Mouse (Mus musculus) limb, embryonic 15.5 days (tissue): ENCODE measurements around the gene Mgll. TPM values are rescaled to one million over a fixed set of nuclear protein-coding genes. Genes with fewer than 3 reads are reported as not detected.

Experiments used
- ATAC-seq: fragments of 200-750 bp; cut with Nextera tagmentation; 2 replicates; pipeline ENCODE4 v1.8.0; 2017; ENCODE audit warnings: low read depth, moderate TSS enrichment; ENCODE audit not compliant: insufficient number of reproducible peaks, low FRiP score, low TSS enrichment
- H3K27ac ChIP-seq: fragments of 300-500 bp; sonication (generic); 2 replicates; pipeline ENCODE4 v1.5.1; 2015; ENCODE audit warnings: moderate library complexity, mild to moderate bottlenecking, inconsistent platforms
- H3K27me3 ChIP-seq: fragments of 300-500 bp; sonication (generic); 2 replicates; pipeline ENCODE4 v1.6.1; 2015; ENCODE audit warnings: inconsistent platforms
- H3K36me3 ChIP-seq: fragments of 300-500 bp; sonication (generic); 2 replicates; pipeline ENCODE4 v1.6.1; 2015; ENCODE audit warnings: inconsistent platforms
- H3K4me1 ChIP-seq: fragments of 300-500 bp; sonication (generic); 2 replicates; pipeline ENCODE4 v1.6.1; 2015; ENCODE audit warnings: inconsistent platforms
- H3K4me2 ChIP-seq: fragments of 300-500 bp; sonication (generic); 2 replicates; pipeline ENCODE4 v1.6.1; 2015; ENCODE audit warnings: mild to moderate bottlenecking, inconsistent platforms
- H3K4me3 ChIP-seq: fragments of 300-500 bp; sonication (generic); 2 replicates; pipeline ENCODE4 v1.5.1; 2015; ENCODE audit warnings: mild to moderate bottlenecking, inconsistent platforms
- H3K9ac ChIP-seq: fragments of 300-500 bp; sonication (generic); 2 replicates; pipeline ENCODE4 v1.6.1; 2015; ENCODE audit warnings: inconsistent platforms
- H3K9me3 ChIP-seq: fragments of 300-500 bp; sonication (generic); 2 replicates; pipeline ENCODE4 v1.6.1; 2016; ENCODE audit warnings: inconsistent platforms
- WGBS: fragments of 180-500 bp; shearing (Covaris S2); methylation state at CpG from one replicate; pipeline ENCODE4 v1.1.7; 2015; 5-methylcytosine and 5-hydroxymethylcytosine counted together
- polyA plus RNA-seq: library from polyadenylated mRNA; unstranded; fragments of >200 nt; fragmentation: Nextera tagmentation; extraction: Ambion mirVana; gene quantifications from 2 replicates; pipeline ENCODE4 v1.2.1, GENCODE M21; 2015

Mgll gene
- polyA plus RNA-seq, 1 experiment from 2014 or later = 21.9 TPM

DNA sequence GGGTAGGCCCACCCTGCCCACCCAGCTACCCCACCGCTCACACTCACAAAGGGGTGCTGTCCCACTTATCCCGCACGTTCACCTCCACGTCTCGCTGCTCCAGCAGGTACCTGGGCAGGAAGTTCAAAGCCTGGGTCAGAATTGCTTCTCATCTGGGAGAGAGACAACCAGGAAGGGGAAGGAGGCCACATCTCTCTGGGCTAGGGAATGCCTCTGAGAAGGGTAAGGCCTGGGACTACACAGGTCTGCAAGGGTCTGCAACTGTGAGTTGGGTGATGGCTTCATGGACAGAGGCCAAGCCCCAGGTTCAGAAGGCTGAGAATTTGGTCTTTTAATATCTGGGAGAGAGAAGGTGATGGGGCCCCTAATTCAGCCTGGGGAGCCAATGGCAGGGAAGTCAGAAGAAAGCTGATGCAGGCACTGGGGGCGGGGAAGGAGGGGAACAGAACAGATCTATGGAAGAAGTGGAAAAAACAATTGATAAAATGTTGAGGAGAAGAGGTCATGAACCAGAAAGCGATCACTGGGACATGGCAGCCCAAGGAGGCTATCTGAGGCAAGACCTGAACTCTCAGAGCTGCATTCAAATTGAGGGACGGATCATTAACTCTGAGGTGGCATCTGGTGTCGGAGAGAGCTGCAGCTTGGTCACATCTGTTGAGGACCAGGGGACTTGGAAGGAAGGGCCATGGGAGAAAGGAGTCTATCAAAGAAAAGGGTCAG lies 116.7 kb downstream of the Mgll start:
- Histone ChIP-seq H3K27ac (peak overlapping the region; percentile 90), H3K4me2 (peak overlapping the region; percentile 90), H3K27me3 (no peaks in the 10 kb centered on the region), H3K9ac (peak overlapping the region; percentile 76), H3K9me3 (no peaks in the 10 kb centered on the region), H3K4me1 (peaks cover 23% of the 10 kb centered on the region), H3K36me3 (peaks cover 43% of the 10 kb centered on the region), H3K4me3 (peak overlapping the region; percentile 89)
- no peak for ATAC-seq
- WGBS = 59% methylated on average over 9 of the region's 9 CpGs

DNA sequence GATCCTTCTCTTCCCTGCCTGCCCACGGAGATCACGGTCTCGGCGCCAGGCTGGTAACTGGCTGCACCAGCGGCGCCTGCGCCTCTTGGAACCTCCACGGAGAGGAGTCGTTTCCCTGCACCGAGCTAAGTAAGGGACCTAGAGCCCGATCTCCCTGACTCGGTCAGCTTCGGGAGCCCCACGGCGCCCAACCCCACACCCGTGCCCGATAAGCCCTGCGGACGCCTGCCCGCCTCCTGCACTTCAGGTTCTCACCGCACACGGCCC lies 117.2 kb downstream of the Mgll start:
- 0 out of 2 replicates have a peak, but pooled peaks have one; percentile 1 for ATAC-seq
- Histone ChIP-seq H3K9me3 (no peaks in the 10 kb centered on the region), H3K36me3 (peaks cover 38% of the 10 kb centered on the region), H3K9ac (peak overlapping the region; percentile 76), H3K27ac (peak overlapping the region; percentile 90), H3K4me3 (peak overlapping the region; percentile 89), H3K27me3 (no peaks in the 10 kb centered on the region), H3K4me2 (peak overlapping the region; percentile 90), H3K4me1 (peaks cover 23% of the 10 kb centered on the region)
- 1% methylated on average over 22 of the region's 22 CpGs for WGBS

DNA sequence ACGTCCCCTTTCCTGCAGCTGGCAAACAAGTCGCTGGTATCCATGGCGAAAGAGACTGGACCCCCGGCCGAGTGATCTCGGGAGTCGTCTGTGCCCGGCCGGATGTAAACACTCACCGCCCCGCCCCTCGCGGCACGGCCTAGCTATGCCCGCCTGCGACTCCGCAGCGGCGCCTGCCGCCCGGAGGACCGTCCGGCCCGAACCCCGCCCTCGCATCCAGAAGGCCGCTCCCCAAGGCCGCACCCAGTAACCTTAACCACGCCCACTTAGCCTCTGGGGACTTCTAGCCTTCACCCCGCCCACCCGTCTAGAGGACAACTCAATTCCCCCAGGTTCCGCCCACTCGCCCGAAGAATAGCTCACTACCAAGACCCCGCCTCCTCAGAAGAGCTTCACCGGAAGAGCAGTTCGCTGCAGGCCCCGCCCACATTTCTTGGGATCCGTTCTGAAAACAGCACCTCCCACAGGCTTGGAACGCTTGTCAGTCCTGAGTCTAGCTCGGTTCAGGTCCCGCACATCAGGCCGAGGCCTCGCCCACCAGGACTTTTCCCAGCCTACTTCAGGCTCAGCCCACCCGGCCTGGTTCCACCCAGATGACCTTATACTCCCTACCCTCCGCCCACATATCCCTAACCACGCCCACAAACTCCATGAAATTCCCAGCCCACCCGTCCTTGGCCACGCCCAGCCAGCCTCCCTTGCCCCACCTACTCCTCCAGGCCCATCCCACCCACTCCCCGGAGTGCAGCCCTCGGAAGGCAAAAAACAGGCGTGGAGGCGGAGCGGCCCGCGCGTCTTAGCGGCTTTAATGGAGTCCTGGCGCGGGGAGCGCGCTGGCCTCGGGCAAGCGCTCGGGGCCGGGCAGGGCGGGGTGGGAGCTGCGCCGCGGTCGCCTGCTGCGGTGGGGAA lies 117.8 kb downstream of the Mgll start, which contains the start of gene Abtb1:
Gene Abtb1 (minus strand): TSS at position 204 of the 909 bp plus-strand sequence.
- ATAC-seq = peak; percentile 99
- Histone ChIP-seq H3K4me3 (peak within 1 kb of the TSS; percentile 89), H3K4me2 (peak within 1 kb of the TSS; percentile 90), H3K4me1 (peaks cover 23% of the 10 kb centered on the region), H3K27ac (peak within 1 kb of the TSS; percentile 90), H3K27me3 (no peaks in the 10 kb centered on the region), H3K36me3 (peaks cover 34% of the 10 kb centered on the region), H3K9ac (peak within 1 kb of the TSS; percentile 76), H3K9me3 (no peaks in the 10 kb centered on the region)
- 1% methylated on average over 72 of the region's 72 CpGs for WGBS

DNA sequence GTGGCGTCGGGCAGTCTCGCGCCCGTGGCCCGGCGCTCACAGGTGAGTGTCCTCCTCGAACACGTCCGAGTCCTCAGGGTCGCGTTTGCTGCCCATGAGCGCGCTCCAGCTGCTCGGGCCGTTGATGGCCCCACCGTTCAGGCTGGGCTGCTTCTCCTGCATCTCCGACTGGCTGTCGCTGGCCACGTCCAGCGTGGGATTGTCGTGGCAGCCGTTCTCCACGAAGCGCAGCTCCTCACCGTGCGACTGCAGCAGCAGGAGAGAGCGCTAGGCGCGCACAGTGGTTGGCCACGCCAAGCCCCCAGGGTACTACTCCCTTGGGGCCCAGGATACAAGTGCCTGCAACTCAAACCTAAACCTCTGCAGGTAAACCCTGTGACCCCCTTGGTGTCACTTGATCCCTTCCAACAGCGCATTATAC lies 118.5 kb downstream of the Mgll start:
- peaks cover 23% of the 10 kb centered on the region for H3K4me1 ChIP-seq
- H3K27ac ChIP-seq = peak overlapping the region; percentile 90
- H3K36me3 ChIP-seq = peaks cover 31% of the 10 kb centered on the region
- H3K4me2 ChIP-seq = peak overlapping the region; percentile 90
- peak overlapping the region; percentile 73 for H3K9ac ChIP-seq
- peak overlapping the region; percentile 89 for H3K4me3 ChIP-seq
- WGBS = 0% methylated on average over 32 of the region's 32 CpGs
- no peaks in the 10 kb centered on the region for H3K27me3 ChIP-seq
- H3K9me3 ChIP-seq = no peaks in the 10 kb centered on the region
- no peak for ATAC-seq

DNA sequence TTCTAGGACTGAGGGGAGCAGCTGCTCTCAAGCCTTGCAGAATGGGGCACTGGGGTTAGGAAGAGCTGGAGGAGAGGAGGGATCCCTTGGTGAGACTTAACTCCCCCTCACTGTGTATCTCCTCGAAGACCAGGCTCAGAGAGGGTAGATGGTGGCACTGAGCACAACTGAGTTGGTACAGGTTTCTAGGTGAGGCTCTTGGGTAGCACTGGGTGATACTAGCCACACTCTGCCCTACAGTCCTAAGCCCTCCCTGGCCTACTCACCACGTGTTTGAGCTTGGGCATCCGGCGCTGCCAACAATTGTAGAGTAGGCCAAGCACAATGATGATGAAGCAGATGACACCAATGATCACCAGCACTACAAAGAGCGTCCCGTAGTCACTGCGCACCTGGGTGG lies 119.0 kb downstream of the Mgll start:
- H3K36me3 ChIP-seq = peaks cover 31% of the 10 kb centered on the region
- 76% methylated on average over 7 of the region's 7 CpGs for WGBS
- peak overlapping the region; percentile 90 for H3K4me2 ChIP-seq
- H3K4me1 ChIP-seq = peaks cover 23% of the 10 kb centered on the region
- no peaks in the 10 kb centered on the region for H3K27me3 ChIP-seq
- H3K4me3 ChIP-seq = peak overlapping the region; percentile 89
- H3K9ac ChIP-seq = peak overlapping the region; percentile 73; the same call in 1 of the 2 replicates
- peak overlapping the region; percentile 90; the same call in 1 of the 2 replicates for H3K27ac ChIP-seq
- no peaks in the 10 kb centered on the region for H3K9me3 ChIP-seq
- no peak for ATAC-seq

DNA sequence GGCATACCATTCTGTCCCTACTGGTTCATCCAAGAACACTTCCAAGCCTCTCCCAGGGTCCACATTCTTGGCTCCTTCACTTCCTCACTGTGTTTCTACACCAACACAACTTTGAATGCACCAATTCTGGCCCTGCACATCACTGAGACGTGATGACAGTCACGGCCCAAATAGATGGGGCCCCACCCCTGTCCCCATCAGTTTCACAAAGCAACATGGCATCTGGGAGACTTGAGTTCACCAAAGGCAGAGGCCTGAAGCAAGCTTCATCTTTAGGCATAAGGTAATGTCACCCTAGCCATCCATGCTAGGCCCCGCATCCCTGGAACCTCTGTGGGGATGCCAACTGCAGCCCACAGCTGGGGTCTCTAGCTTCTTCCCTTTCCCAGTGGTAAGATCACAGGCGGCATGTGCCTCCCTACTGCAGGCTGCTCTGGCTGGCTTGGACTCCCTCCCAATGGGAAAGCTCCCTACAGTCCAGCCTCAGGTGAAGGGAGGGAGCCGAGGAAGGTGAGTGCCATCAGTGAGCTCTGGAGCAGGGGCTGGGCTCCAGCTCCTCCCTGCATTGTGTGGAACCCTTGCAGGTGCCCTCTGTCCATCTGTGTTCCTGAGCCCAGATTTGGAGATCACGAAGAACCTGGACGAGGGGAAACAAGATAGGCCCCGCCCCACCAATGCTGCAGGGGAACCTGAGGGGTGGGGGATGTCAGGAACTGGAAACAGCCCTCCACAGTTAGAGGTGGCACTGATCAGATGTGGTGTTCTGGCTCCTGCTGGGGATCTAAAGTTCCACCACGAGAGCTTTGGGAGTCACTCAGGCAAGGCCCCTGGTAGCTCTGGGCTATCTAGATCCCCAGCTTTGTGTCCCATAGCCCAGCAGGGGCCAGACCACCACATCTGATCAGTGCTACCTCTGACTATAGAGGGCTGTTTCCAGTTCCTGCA lies 119.8 kb downstream of the Mgll start:
- H3K36me3 ChIP-seq = peaks cover 28% of the 10 kb centered on the region; the same call in 1 of the 2 replicates
- H3K27ac ChIP-seq = no peak overlapping the region
- WGBS = 78% methylated on average over 9 of the region's 9 CpGs
- H3K4me2 ChIP-seq = no peak overlapping the region
- no peaks in the 10 kb centered on the region for H3K9me3 ChIP-seq
- no peak overlapping the region for H3K9ac ChIP-seq
- no peak for ATAC-seq
- H3K27me3 ChIP-seq = no peaks in the 10 kb centered on the region
- H3K4me3 ChIP-seq = no peak overlapping the region
- peaks cover 23% of the 10 kb centered on the region for H3K4me1 ChIP-seq

DNA sequence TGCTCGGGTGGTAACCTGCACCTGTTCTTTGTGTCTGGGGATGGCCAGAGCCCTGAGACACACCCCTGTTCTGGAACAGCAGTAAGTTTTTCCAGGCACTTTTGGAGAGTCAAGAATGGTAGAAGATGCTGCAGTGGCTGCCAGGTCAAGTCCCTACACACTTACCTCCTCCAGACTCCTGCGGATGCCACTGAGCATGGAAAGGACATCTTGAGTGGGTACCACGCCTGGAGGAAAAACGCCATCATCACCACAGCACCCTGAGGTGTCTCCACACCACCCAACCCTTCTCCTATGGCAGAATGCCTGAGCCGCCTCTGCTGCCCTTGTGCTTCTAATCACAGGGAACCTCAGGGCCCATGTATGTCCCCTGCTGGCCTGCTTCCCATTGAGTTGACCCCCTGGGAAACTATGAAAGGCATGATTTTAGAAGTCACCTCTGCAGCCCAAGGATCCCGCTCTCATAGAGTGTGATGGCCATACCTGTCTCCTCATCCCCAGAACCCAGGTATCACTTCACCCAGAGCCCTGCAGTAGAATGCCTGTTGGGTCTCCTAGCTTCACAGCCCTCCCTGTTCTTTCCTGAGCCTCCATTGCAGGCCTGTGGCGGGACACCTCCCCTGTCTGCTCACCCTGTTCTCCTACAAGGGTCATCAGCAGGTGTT lies 120.8 kb downstream of the Mgll start:
- H3K36me3 ChIP-seq = peaks cover 23% of the 10 kb centered on the region; the same call in 1 of the 2 replicates
- no peak for ATAC-seq
- H3K9ac ChIP-seq = no peak overlapping the region
- peaks cover 23% of the 10 kb centered on the region for H3K4me1 ChIP-seq
- H3K27ac ChIP-seq = no peak overlapping the region
- 84% methylated on average over 7 of the region's 7 CpGs for WGBS
- no peak overlapping the region for H3K4me2 ChIP-seq
- H3K9me3 ChIP-seq = no peaks in the 10 kb centered on the region
- H3K4me3 ChIP-seq = no peak overlapping the region
- H3K27me3 ChIP-seq = no peaks in the 10 kb centered on the region

DNA sequence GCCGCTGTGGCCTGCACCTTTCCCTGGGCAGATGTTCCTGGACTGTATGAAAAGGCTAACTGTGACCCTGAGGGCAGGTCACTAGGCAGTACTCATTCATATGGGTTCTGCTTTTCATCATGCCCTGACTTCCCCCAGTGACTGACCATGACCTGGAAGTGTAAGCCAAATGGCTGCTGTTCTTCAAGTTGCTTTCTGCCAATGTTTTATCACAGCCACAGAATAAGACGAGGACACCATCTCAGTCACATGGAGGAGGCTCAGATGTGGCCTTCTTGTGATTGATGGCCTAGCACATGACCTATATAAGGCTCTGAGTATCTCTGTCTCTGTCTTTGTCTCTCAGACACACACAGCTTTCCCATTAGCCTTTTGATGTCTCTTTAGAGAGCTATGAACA lies 123.4 kb downstream of the Mgll start:
- Histone ChIP-seq H3K4me3 (no peak overlapping the region), H3K27me3 (no peaks in the 10 kb centered on the region), H3K9me3 (no peaks in the 10 kb centered on the region), H3K9ac (no peak overlapping the region), H3K27ac (no peak overlapping the region), H3K4me1 (peaks cover 12% of the 10 kb centered on the region), H3K36me3 (peaks cover 26% of the 10 kb centered on the region; the same call in 1 of the 2 replicates), H3K4me2 (no peak overlapping the region)
- WGBS = 57% methylated on average over 2 of the region's 2 CpGs
- no peak for ATAC-seq

DNA sequence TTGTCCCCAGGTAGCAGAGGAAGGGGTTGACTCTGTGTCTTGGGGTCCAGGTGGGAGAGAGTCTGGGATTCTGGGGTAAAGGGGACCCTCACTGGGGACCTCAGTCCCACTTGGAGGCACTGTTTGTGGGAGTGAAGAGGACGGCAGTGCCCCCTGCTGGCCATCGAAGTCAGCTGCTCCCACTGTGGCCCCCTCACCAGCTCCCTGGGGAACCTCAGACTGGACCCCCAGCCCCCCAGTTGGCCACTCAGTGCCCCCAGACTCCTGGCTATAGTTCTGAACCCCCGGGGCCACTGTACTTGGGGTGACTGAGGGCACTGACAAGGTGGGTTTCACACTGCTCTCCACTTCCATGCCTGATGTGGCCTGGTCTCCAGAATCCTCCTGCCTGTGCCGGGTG lies 125.1 kb downstream of the Mgll start:
- H3K4me1 ChIP-seq = no peaks in the 10 kb centered on the region
- 46% methylated on average over 4 of the region's 4 CpGs for WGBS
- H3K27ac ChIP-seq = no peak overlapping the region
- H3K4me2 ChIP-seq = no peak overlapping the region
- H3K27me3 ChIP-seq = no peaks in the 10 kb centered on the region
- no peaks in the 10 kb centered on the region for H3K9me3 ChIP-seq
- no peak for ATAC-seq
- H3K36me3 ChIP-seq = peaks cover 28% of the 10 kb centered on the region; the same call in 1 of the 2 replicates
- H3K9ac ChIP-seq = no peak overlapping the region
- H3K4me3 ChIP-seq = no peak overlapping the region

DNA sequence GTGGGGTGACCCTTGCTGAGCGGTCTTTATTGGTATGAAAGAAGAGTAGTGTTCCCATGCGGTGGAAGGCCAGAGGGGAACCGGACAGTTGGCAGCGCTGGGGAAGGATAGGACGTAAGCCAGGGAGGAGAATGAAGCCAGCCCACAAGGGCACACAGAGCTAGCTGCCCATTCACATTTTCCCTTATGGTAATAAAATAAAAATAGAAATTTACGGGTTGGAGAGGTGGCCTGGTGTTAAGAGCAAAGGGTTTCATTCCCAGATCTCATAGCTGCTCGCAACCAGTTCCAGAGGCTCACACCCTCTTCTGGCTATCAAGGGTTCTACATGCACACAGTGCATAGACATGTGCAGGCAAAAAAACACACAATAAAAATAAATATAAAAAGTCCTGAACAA lies 125.8 kb downstream of the Mgll start:
- Histone ChIP-seq H3K27ac (no peak overlapping the region), H3K36me3 (peaks cover 27% of the 10 kb centered on the region; the same call in 1 of the 2 replicates), H3K9ac (no peak overlapping the region), H3K4me2 (no peak overlapping the region), H3K9me3 (no peaks in the 10 kb centered on the region), H3K27me3 (no peaks in the 10 kb centered on the region), H3K4me3 (no peak overlapping the region), H3K4me1 (no peaks in the 10 kb centered on the region)
- 72% methylated on average over 7 of the region's 7 CpGs for WGBS
- ATAC-seq = no peak

DNA sequence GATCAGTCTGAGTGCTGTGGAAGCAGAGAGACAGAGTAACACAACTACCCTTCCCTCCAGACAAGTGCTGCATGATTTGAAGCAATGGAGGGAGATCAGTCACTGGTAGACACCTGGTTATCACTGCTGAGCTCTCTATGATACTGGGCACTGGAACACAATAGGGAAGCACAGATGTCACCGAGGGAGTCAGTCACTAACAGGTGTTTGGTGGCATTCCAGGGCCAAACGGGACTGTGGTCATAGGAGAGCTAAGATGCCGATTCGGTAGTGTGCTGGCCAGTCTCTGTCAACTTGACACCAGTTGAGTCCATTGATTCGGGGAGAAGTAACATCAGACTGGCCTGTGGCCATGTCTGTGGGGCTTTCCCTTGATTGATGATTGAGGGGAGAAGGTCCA lies 130.3 kb downstream of the Mgll start:
- H3K36me3 ChIP-seq = peaks cover 7% of the 10 kb centered on the region
- no peak for ATAC-seq
- 71% methylated on average over 5 of the region's 5 CpGs for WGBS
- H3K4me3 ChIP-seq = no peak overlapping the region
- no peaks in the 10 kb centered on the region for H3K27me3 ChIP-seq
- no peaks in the 10 kb centered on the region for H3K4me1 ChIP-seq
- no peak overlapping the region for H3K9ac ChIP-seq
- H3K27ac ChIP-seq = no peak overlapping the region
- no peaks in the 10 kb centered on the region for H3K9me3 ChIP-seq
- H3K4me2 ChIP-seq = no peak overlapping the region
